Mouse (Mus musculus): ENCODE results near the gene Trappc10. TPM values are rescaled to one million over a fixed set of nuclear protein-coding genes. Genes with fewer than 3 reads are reported as not detected.

Gene Trappc10
- polyA plus RNA-seq, 1 experiment from 2014 or later = 10.2 TPM

- Histone ChIP-seq H3K27ac (replicated peaks) (no peak overlapping the region), H3K27me3 (replicated peaks; ENCODE audit: low read depth, poor library complexity, severe bottlenecking) (no peaks in the 10 kb centered on the region), H3K36me3 (replicated peaks) (0 out of 2 replicates have a peak, but pooled peaks cover 1% of the 10 kb centered on the region), H3K9me3 (no peaks in the 10 kb centered on the region), H3K4me3 (no peak overlapping the region), H3K4me1 (peaks cover 24% of the 10 kb centered on the region)
- WGBS = 84% methylated on average over 4 of the region's 4 CpGs
- DNase-seq (ENCODE audit: low spot score) = no peak
Observed at GRCm38 (mm10) chr10:78246725-78247124, 2.3 kb upstream of the Trappc10 start.

GRCm38 (mm10) chr10:78245225-78245547 lies 745 bp upstream of the Trappc10 start:
- Histone ChIP-seq H3K4me1 (peaks cover 24% of the 10 kb centered on the region), H3K27me3 (replicated peaks; ENCODE audit: low read depth, poor library complexity, severe bottlenecking) (no peaks in the 10 kb centered on the region), H3K9me3 (no peaks in the 10 kb centered on the region), H3K4me3 (peak overlapping the region; percentile 94), H3K27ac (replicated peaks) (peak overlapping the region; percentile 86; the same call in 1 of the 2 replicates), H3K36me3 (replicated peaks) (0 out of 2 replicates have a peak, but pooled peaks cover 3% of the 10 kb centered on the region)
- WGBS = 19% methylated on average over 7 of the region's 7 CpGs
- DNase-seq (ENCODE audit: low spot score) = no peak

- H3K4me1 ChIP-seq = peaks cover 24% of the 10 kb centered on the region
- WGBS = under 1% methylated on average over 33 of the region's 33 CpGs
- no peaks in the 10 kb centered on the region for H3K9me3 ChIP-seq
- H3K36me3 ChIP-seq (replicated peaks) = peaks cover 5% of the 10 kb centered on the region; the same call in 1 of the 2 replicates
- H3K27ac ChIP-seq (replicated peaks) = peak overlapping the region; percentile 86
- DNase-seq (ENCODE audit: low spot score) = no peak
- peak overlapping the region; percentile 94 for H3K4me3 ChIP-seq
- H3K27me3 ChIP-seq (replicated peaks; ENCODE audit: low read depth, poor library complexity, severe bottlenecking) = no peaks in the 10 kb centered on the region
Observed at GRCm38 (mm10) chr10:78244058-78244437, 393 bp downstream of the Trappc10 start.

DNA sequence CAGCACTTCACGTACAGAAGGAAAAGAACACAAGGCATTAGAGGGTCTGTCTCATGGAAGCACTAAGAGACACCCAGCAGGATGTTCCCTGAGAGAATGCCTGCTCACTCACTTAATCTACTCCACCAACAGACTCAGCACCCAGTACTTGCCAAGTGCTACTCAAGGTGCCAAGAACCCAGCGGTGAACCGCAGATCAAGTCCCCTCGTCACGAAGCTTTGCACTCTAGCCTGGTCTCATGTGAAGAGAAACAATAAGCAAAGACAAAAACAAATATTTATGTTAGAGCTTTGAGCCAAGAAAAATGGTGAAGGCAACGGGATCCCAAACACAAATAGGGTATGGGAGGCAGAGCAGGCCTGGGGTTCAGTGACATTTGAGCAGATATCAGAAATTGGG lies 5.5 kb downstream of the Trappc10 start:
- Histone ChIP-seq H3K4me3 (no peak overlapping the region), H3K9me3 (no peaks in the 10 kb centered on the region), H3K36me3 (replicated peaks) (peaks cover 16% of the 10 kb centered on the region; the same call in 1 of the 2 replicates), H3K4me1 (peaks cover 12% of the 10 kb centered on the region), H3K27ac (replicated peaks) (no peak overlapping the region), H3K27me3 (replicated peaks; ENCODE audit: low read depth, poor library complexity, severe bottlenecking) (no peaks in the 10 kb centered on the region)
- no peak for DNase-seq (ENCODE audit: low spot score)
- 83% methylated on average over 6 of the region's 6 CpGs for WGBS

GRCm38 (mm10) chr10:78238297-78238696 lies 6.1 kb downstream of the Trappc10 start:
- Histone ChIP-seq H3K4me1 (peaks cover 6% of the 10 kb centered on the region), H3K27me3 (replicated peaks; ENCODE audit: low read depth, poor library complexity, severe bottlenecking) (no peaks in the 10 kb centered on the region), H3K4me3 (no peak overlapping the region), H3K27ac (replicated peaks) (no peak overlapping the region), H3K9me3 (no peaks in the 10 kb centered on the region), H3K36me3 (replicated peaks) (peaks cover 16% of the 10 kb centered on the region; the same call in 1 of the 2 replicates)
- DNase-seq (ENCODE audit: low spot score) = no peak
- WGBS = 95% methylated on average over 5 of the region's 5 CpGs

DNA sequence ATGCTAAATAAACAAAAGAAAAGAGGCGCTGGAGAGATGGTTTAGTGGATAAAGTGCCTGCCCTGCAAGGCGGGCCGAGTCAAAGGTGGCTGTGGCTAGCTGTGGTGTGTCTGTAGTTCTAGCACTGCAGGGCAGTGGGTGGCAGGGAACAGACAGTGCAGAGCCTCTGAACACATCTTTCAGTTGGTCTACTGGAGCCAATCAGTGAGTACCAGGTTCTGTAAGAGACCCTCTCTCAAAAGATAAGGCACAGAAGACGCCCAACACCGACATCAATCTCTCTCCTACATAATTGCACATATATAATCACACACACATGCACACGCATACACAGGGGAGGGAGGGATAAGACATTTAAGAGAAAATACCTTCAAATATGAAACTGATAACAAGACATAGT lies 6.6 kb downstream of the Trappc10 start:
- DNase-seq (ENCODE audit: low spot score) = no peak
- 85% methylated on average over 6 of the region's 6 CpGs for WGBS
- Histone ChIP-seq H3K4me1 (peaks cover 1% of the 10 kb centered on the region), H3K27ac (replicated peaks) (no peak overlapping the region), H3K4me3 (no peak overlapping the region), H3K9me3 (no peaks in the 10 kb centered on the region), H3K27me3 (replicated peaks; ENCODE audit: low read depth, poor library complexity, severe bottlenecking) (no peaks in the 10 kb centered on the region), H3K36me3 (replicated peaks) (peaks cover 16% of the 10 kb centered on the region; the same call in 1 of the 2 replicates)

- Histone ChIP-seq H3K4me3 (no peak overlapping the region), H3K9me3 (no peaks in the 10 kb centered on the region), H3K27ac (replicated peaks) (no peak overlapping the region), H3K27me3 (replicated peaks; ENCODE audit: low read depth, poor library complexity, severe bottlenecking) (no peaks in the 10 kb centered on the region), H3K4me1 (no peaks in the 10 kb centered on the region), H3K36me3 (replicated peaks) (peaks cover 16% of the 10 kb centered on the region; the same call in 1 of the 2 replicates)
- 86% methylated on average over 8 of the region's 8 CpGs for WGBS
- DNase-seq (ENCODE audit: low spot score) = no peak
Observed at GRCm38 (mm10) chr10:78236885-78237629, 7.4 kb downstream of the Trappc10 start.

- Histone ChIP-seq H3K4me3 (no peak overlapping the region), H3K4me1 (no peaks in the 10 kb centered on the region), H3K27me3 (replicated peaks; ENCODE audit: low read depth, poor library complexity, severe bottlenecking) (no peaks in the 10 kb centered on the region), H3K9me3 (no peaks in the 10 kb centered on the region), H3K36me3 (replicated peaks) (peaks cover 31% of the 10 kb centered on the region), H3K27ac (replicated peaks) (no peak overlapping the region)
- DNase-seq (ENCODE audit: low spot score) = no peak
- 93% methylated on average over 6 of the region's 6 CpGs for WGBS
Observed at GRCm38 (mm10) chr10:78233756-78234155, 10.7 kb downstream of the Trappc10 start.

DNA sequence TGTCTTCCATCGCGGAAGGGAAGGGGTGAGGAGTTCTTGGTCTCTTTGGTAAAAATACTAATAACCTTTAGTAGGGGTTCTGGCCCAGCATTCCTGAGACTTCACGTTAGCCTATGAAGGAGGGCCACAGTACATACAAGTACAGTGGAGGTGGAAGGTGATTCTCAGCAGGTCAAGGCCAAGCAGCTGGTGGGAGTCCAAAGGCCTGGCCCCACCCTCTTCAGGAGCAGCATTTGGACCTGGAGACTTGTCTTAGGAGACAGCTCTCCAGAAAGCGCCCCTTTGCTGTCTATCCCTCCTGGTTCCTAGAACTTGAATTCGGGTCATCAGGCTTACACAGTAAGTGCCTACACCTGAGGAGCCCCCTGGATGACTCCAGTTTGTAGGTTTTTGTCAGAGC lies 11.3 kb downstream of the Trappc10 start:
- 91% methylated on average over 5 of the region's 5 CpGs for WGBS
- no peak for DNase-seq (ENCODE audit: low spot score)
- no peaks in the 10 kb centered on the region for H3K4me1 ChIP-seq

GRCm38 (mm10) chr10:78232301-78232980 lies 12.0 kb downstream of the Trappc10 start:
- H3K4me1 ChIP-seq = no peaks in the 10 kb centered on the region
- no peak overlapping the region for H3K27ac ChIP-seq (replicated peaks)
- no peak overlapping the region for H3K4me3 ChIP-seq
- WGBS = 85% methylated on average over 4 of the region's 4 CpGs
- no peak for DNase-seq (ENCODE audit: low spot score)
- H3K27me3 ChIP-seq (replicated peaks; ENCODE audit: low read depth, poor library complexity, severe bottlenecking) = no peaks in the 10 kb centered on the region
- peaks cover 39% of the 10 kb centered on the region for H3K36me3 ChIP-seq (replicated peaks)
- H3K9me3 ChIP-seq = no peaks in the 10 kb centered on the region

More for the DNA sequence above, 11.3 kb downstream of the Trappc10 start:
- H3K9me3 ChIP-seq = no peaks in the 10 kb centered on the region
- no peak overlapping the region for H3K27ac ChIP-seq (replicated peaks)
- no peak overlapping the region for H3K4me3 ChIP-seq
- peaks cover 33% of the 10 kb centered on the region for H3K36me3 ChIP-seq (replicated peaks)
- no peaks in the 10 kb centered on the region for H3K27me3 ChIP-seq (replicated peaks; ENCODE audit: low read depth, poor library complexity, severe bottlenecking)

- WGBS = 90% methylated on average over 5 of the region's 5 CpGs
- Histone ChIP-seq H3K27ac (replicated peaks) (no peak overlapping the region), H3K27me3 (replicated peaks; ENCODE audit: low read depth, poor library complexity, severe bottlenecking) (no peaks in the 10 kb centered on the region), H3K36me3 (replicated peaks) (peaks cover 50% of the 10 kb centered on the region), H3K4me1 (no peaks in the 10 kb centered on the region), H3K4me3 (no peak overlapping the region), H3K9me3 (no peaks in the 10 kb centered on the region)
- no peak for DNase-seq (ENCODE audit: low spot score)
Observed at GRCm38 (mm10) chr10:78228560-78228928, 15.9 kb downstream of the Trappc10 start.

- H3K27me3 ChIP-seq (replicated peaks; ENCODE audit: low read depth, poor library complexity, severe bottlenecking) = no peaks in the 10 kb centered on the region
- H3K36me3 ChIP-seq (replicated peaks) = peaks cover 50% of the 10 kb centered on the region
- no peaks in the 10 kb centered on the region for H3K4me1 ChIP-seq
- DNase-seq (ENCODE audit: low spot score) = no peak
- no peaks in the 10 kb centered on the region for H3K9me3 ChIP-seq
- no peak overlapping the region for H3K4me3 ChIP-seq
- WGBS = 92% methylated on average over 8 of the region's 8 CpGs
- H3K27ac ChIP-seq (replicated peaks) = no peak overlapping the region
Observed at GRCm38 (mm10) chr10:78227875-78228559, 16.4 kb downstream of the Trappc10 start.
